Mouse (Mus musculus) heart, adult 2 months (tissue): ENCODE results near the gene Rnf123.

Source experiments
- CTCF ChIP-seq: fragments of 200-600 bp; IDR thresholded peaks from 2 replicates; pipeline ENCODE4 v1.8.1; 2022; ENCODE audit warnings: antibody characterized with exemption, mild to moderate bottlenecking, moderate library complexity
- EP300 ChIP-seq: fragments of 200-500 bp; IDR thresholded peaks from 2 replicates; pipeline ENCODE4 v1.6.1; 2011; ENCODE audit warnings: low read depth, low read length, control low read depth; ENCODE audit not compliant: insufficient read depth
- POLR2A ChIP-seq: fragments of 200-500 bp; IDR thresholded peaks from 2 replicates; pipeline ENCODE4 v1.6.1; 2011; ENCODE audit warnings: mild to moderate bottlenecking, low read depth, low read length, control low read depth; ENCODE audit not compliant: insufficient read depth

DNA sequence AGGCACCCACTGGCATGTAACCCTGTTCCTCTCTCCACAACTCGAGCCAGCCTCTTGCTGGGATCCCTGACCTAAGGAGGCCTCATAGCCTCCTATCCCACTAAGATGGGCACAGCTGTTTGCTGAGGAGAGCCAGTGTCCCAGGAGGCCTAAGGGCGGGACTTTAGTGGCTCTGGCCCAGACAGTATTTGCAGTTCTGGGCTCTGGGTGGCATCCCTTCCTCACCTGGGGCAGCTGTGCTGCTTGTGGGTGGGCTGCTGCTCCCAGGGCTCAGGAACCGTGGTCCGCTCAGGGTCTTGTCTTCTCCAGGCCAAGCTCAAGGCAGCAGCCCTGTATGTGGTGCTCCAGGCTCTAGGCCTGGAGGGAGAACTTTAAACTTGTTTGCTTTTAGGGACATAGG, 36.6 kb downstream of the Rnf123 start:
- TF ChIP-seq EP300: no peak
- TF ChIP-seq CTCF: no peak
- no peak for TF ChIP-seq POLR2A
